Mouse (Mus musculus): ENCODE data around the gene Rsph9. TPM values are rescaled to one million over a fixed set of nuclear protein-coding genes. Genes with fewer than 3 reads are reported as not detected.

The Rsph9 gene
- total RNA-seq (2012; rRNA removed) (not detected in 2 replicates), polyA plus RNA-seq (2012; ENCODE audit: insufficient read depth in 1 of 2, insufficient read length in 2 of 2, low read depth in 1 of 2, low replicate concordance in 2 of 2, missing spikeins in 1 of 2) (under 1 TPM in 1 of 2 experiments, not detected in 1; 0.29 TPM)

DNA sequence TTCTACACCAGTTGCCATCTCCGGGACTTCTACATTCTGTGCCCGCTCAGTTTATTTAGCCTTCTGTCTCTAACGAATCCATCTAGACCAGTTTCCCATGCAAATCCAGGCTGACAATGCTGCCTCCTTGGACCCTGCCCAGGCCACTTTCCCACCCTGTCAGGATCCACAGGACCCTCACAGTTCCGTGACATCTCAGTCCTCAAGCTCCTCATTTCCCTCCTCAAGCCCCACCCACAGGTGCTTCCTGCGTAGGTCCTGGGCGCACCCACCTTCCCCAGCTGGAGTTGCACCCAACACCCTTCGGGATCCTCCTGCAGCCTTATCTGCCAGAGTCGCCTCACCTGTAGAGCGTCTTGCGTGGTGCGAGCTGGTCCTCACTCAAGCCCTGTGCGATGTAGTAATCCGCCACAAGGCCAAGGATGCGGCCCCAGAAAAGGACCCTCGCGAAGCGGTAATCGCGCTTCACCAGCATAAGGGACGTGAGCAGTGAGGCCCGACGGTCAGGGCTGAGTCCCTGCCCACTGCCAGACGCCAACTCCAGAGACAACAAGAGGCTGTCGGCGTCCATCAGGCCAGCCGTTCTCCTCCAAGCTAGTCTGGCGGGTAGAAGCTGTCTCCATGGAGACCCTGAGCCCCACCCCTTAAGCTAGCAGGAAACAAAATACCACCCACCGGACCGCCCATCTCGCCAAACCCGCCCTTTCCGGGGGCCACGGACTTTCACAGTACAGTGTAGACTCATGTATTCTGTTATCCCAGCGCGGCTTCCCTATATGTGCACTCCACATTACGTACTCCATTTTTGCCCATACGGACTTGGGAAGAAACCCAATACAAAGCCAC, at the start of gene Rsph9:
Rsph9 (minus strand) TSS at position 639 of the 846 bp plus-strand sequence.
- no peaks in the 10 kb centered on the region for H3K79me2 ChIP-seq (ENCODE audit: control insufficient read depth, insufficient read depth, low read length, poor library complexity)
- peak; percentile 76 for DNase-seq (ENCODE audit: low read depth, low spot score)
- H3K4me1 ChIP-seq (ENCODE audit: control insufficient read depth in 1 of 2, insufficient read depth in 2 of 2, low read length in 2 of 2), result peaks cover 12 to 18% of the 10 kb centered on the region in 2 experiments
- no peaks in the 10 kb centered on the region for H3K27me3 ChIP-seq (ENCODE audit: control insufficient read depth in 1 of 2, insufficient read depth in 2 of 2, low read length in 2 of 2)
- H3K36me3 ChIP-seq (ENCODE audit: control insufficient read depth in 1 of 2, insufficient read depth in 2 of 2, low read length in 2 of 2), result peaks cover 1 to 18% of the 10 kb centered on the region in 2 experiments; a peak in 3 of 4 replicates
- H3K27ac ChIP-seq (ENCODE audit: control insufficient read depth, low read depth, low read length), result no peak within 1 kb of the TSS
- H3K9ac ChIP-seq (ENCODE audit: control insufficient read depth, low read depth, low read length, poor library complexity, severe bottlenecking), result peak within 1 kb of the TSS; percentile 43; the same call in 1 of the 2 replicates
- H3K4me3 ChIP-seq (ENCODE audit: control insufficient read depth in 1 of 2, insufficient read depth in 1 of 2, low read depth in 2 of 2, low read length in 2 of 2), result peak within 1 kb of the TSS; percentile 18 to 29; a peak in 3 of 4 replicates
- no peaks in the 10 kb centered on the region for H3K9me3 ChIP-seq (replicated peaks; ENCODE audit: insufficient read depth, low read length)
- 0 out of 2 replicates have a peak, but pooled peaks have one; percentile 42 for TF ChIP-seq SIN3A (IDR thresholded peaks at IDR 0.05; ENCODE audit: low read length)
- no peak for TF ChIP-seq CHD2 (IDR thresholded peaks at IDR 0.05; ENCODE audit: low read length)
- peak; percentile 34; the same call in 1 of the 2 replicates for TF ChIP-seq NELFE (IDR thresholded peaks at IDR 0.05; ENCODE audit: low read depth, low read length)

DNA sequence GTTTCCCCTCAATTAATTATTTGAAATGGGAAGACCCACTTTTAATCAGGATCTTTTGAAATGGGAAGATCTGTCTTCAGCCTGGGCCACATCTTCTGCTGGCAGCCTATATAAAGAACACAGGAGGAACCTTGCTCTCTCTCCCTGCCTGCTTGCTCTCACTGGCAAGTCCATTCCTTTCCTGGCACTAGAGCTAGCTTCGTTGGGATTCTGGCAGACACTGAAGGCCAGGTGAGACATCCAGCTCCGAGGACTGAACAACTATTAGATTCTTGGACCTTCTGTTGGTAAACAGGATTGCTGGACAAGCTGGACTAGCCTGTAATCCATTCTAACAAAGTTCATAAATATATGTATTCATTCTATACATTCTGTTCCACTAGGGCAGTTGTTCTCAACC, 44.8 kb upstream of the Rsph9 start:
- Histone ChIP-seq H3K9me3 (replicated peaks; ENCODE audit: insufficient read depth, low read length) (no peaks in the 10 kb centered on the region), H3K79me2 (ENCODE audit: control insufficient read depth, insufficient read depth, low read length, poor library complexity) (no peaks in the 10 kb centered on the region), H3K27ac (ENCODE audit: control insufficient read depth, low read depth, low read length) (no peak overlapping the region), H3K4me1 (ENCODE audit: control insufficient read depth in 1 of 2, insufficient read depth in 2 of 2, low read length in 2 of 2) (no peaks in the 10 kb centered on the region), H3K36me3 (ENCODE audit: control insufficient read depth in 1 of 2, insufficient read depth in 2 of 2, low read length in 2 of 2) (peaks cover 1 to 37% of the 10 kb centered on the region in 2 experiments; a peak in 3 of 4 replicates), H3K9ac (ENCODE audit: control insufficient read depth, low read depth, low read length, poor library complexity, severe bottlenecking) (no peak overlapping the region), H3K4me3 (ENCODE audit: control insufficient read depth in 1 of 2, insufficient read depth in 1 of 2, low read depth in 2 of 2, low read length in 2 of 2) (no peak overlapping the region), H3K27me3 (ENCODE audit: control insufficient read depth in 1 of 2, insufficient read depth in 2 of 2, low read length in 2 of 2) (no peaks in the 10 kb centered on the region)
- no peak for DNase-seq (ENCODE audit: low read depth, low spot score)
- TF ChIP-seq SIN3A (IDR thresholded peaks at IDR 0.05; ENCODE audit: low read length) (no peak), TAL1 (IDR thresholded peaks at IDR 0.05; ENCODE audit: low read length) (no peak), ZKSCAN1 (IDR thresholded peaks at IDR 0.05; ENCODE audit: low read depth, low read length) (no peak), MAZ (IDR thresholded peaks at IDR 0.05; ENCODE audit: low read depth, low read length) (no peak), MYB (IDR thresholded peaks at IDR 0.05; ENCODE audit: low read depth, low read length) (no peak), KAT2A (conservative IDR thresholded peaks at IDR 0.05; ENCODE audit: low read depth, low read length) (no peak), JUND (IDR thresholded peaks at IDR 0.05; ENCODE audit: low read depth, low read length) (no peak), NRF1 (IDR thresholded peaks at IDR 0.05; ENCODE audit: insufficient read depth, low read depth, low read length, poor library complexity, severe bottlenecking) (no peak), ZNF384 (IDR thresholded peaks at IDR 0.05; ENCODE audit: low read depth, low read length) (no peak), POLR2AphosphoS2 (IDR thresholded peaks at IDR 0.05; ENCODE audit: low read length) (no peak), POLR2AphosphoS5 (IDR thresholded peaks at IDR 0.05; ENCODE audit: borderline replicate concordance, low read depth, low read length) (no peak), TCF12 (IDR thresholded peaks at IDR 0.05; ENCODE audit: low read depth, low read length) (no peak), MAX (IDR thresholded peaks at IDR 0.05; ENCODE audit: low read length) (no peak), MYC (IDR thresholded peaks at IDR 0.05; ENCODE audit: low read depth, low read length) (no peak), RCOR1 (IDR thresholded peaks at IDR 0.05; ENCODE audit: low read depth, low read length) (no peak), USF1 (IDR thresholded peaks at IDR 0.05; ENCODE audit: low read depth, low read length) (no peak), ZC3H11A (IDR thresholded peaks at IDR 0.05; ENCODE audit: low read depth, low read length) (no peak), TBP (IDR thresholded peaks at IDR 0.05; ENCODE audit: low read depth, low read length) (no peak), EP300 (IDR thresholded peaks at IDR 0.05; ENCODE audit: low read depth in 1 of 2, low read length in 2 of 2) (no peak)
